Mouse (Mus musculus) stomach, embryonic 16.5 days (tissue): ENCODE results near the gene A930033H14Rik. TPM values are rescaled to one million over a fixed set of nuclear protein-coding genes. Genes with fewer than 3 reads are reported as not detected.

Experiments
- ATAC-seq: fragments of 200-750 bp; cut with Nextera tagmentation; 2 replicates; pipeline ENCODE4 v1.8.0; 2017; ENCODE audit warnings: moderate number of reproducible peaks, moderate TSS enrichment; ENCODE audit not compliant: insufficient read depth, low FRiP score
- H3K27ac ChIP-seq: fragments of 300-500 bp; sonication (generic); 2 replicates; pipeline ENCODE4 v1.5.1; 2014; ENCODE audit warnings: low read length
- H3K27me3 ChIP-seq: fragments of 300-500 bp; sonication (generic); 2 replicates; pipeline ENCODE4 v1.6.1; 2014; ENCODE audit warnings: low read length, control low read depth, mixed read lengths; ENCODE audit not compliant: control insufficient read depth, insufficient read depth
- H3K36me3 ChIP-seq: fragments of 300-500 bp; sonication (generic); 2 replicates; pipeline ENCODE4 v1.6.1; 2014; ENCODE audit warnings: low read length; ENCODE audit not compliant: control insufficient read depth, insufficient read depth
- H3K4me1 ChIP-seq: fragments of 300-500 bp; sonication (generic); 2 replicates; pipeline ENCODE4 v1.6.1; 2014; ENCODE audit warnings: low read length, control low read depth, mixed read lengths; ENCODE audit not compliant: control insufficient read depth, insufficient read depth
- H3K4me2 ChIP-seq: fragments of 300-500 bp; sonication (generic); 2 replicates; pipeline ENCODE4 v1.6.1; 2014; ENCODE audit warnings: low read depth, low read length, mixed read lengths
- H3K4me3 ChIP-seq: fragments of 300-500 bp; sonication (generic); replicated peaks from 2 replicates; pipeline ENCODE4 v1.5.1; 2014; ENCODE audit warnings: mild to moderate bottlenecking, low read length
- H3K9ac ChIP-seq: fragments of 300-500 bp; sonication (generic); 2 replicates; pipeline ENCODE4 v1.6.1; 2014; ENCODE audit warnings: low read length
- H3K9me3 ChIP-seq: fragments of 300-500 bp; sonication (generic); replicated peaks from 2 replicates; pipeline ENCODE4 v1.6.1; 2016; ENCODE audit warnings: low read length, control low read depth; ENCODE audit not compliant: control insufficient read depth
- WGBS: fragments of 180-500 bp; shearing (Covaris S2); extraction: QIAGEN DNeasy Blood & Tissue Kit; methylation state at CpG from one replicate; pipeline ENCODE4 v1.1.7; 2014; 5-methylcytosine and 5-hydroxymethylcytosine counted together
- polyA plus RNA-seq: library from polyadenylated mRNA; unstranded; fragments of >200 nt; fragmentation: Nextera tagmentation; extraction: Ambion mirVana; gene quantifications from 2 replicates; pipeline ENCODE4 v1.2.1, GENCODE M21; 2015

A930033H14Rik gene
- polyA plus RNA-seq, 1 experiment from 2014 or later: 2.0 TPM

- H3K36me3 ChIP-seq: no peaks in the 10 kb centered on the region
- peaks cover 3% of the 10 kb centered on the region; the same call in 1 of the 2 replicates for H3K4me1 ChIP-seq
- WGBS: 59% methylated on average over 3 of the region's 3 CpGs
- ATAC-seq: no peak
- H3K4me2 ChIP-seq: no peak overlapping the region
- H3K9ac ChIP-seq: no peak overlapping the region
- no peaks in the 10 kb centered on the region for H3K27me3 ChIP-seq
- H3K4me3 ChIP-seq: no peak overlapping the region
- no peaks in the 10 kb centered on the region for H3K9me3 ChIP-seq
- H3K27ac ChIP-seq: no peak overlapping the region
Measured at GRCm38 (mm10) chr10:69172412-69172811, 40.5 kb downstream of the A930033H14Rik start.

GRCm38 (mm10) chr10:69166514-69166913 lies 46.4 kb downstream of the A930033H14Rik start:
- Histone ChIP-seq H3K4me2 (no peak overlapping the region), H3K9me3 (peaks cover 3% of the 10 kb centered on the region; the same call in 1 of the 2 replicates), H3K9ac (no peak overlapping the region), H3K27me3 (no peaks in the 10 kb centered on the region), H3K4me3 (no peak overlapping the region), H3K36me3 (no peaks in the 10 kb centered on the region), H3K4me1 (peaks cover 3% of the 10 kb centered on the region; the same call in 1 of the 2 replicates), H3K27ac (peak overlapping the region; percentile 44)
- WGBS: 74% methylated on average over 12 of the region's 12 CpGs
- no peak for ATAC-seq

- Histone ChIP-seq H3K9me3 (peaks cover 3% of the 10 kb centered on the region; the same call in 1 of the 2 replicates), H3K27ac (0 out of 2 replicates have a peak overlapping the region, but pooled peaks have one; percentile 44), H3K4me2 (no peak overlapping the region), H3K36me3 (no peaks in the 10 kb centered on the region), H3K9ac (no peak overlapping the region), H3K27me3 (no peaks in the 10 kb centered on the region), H3K4me3 (no peak overlapping the region), H3K4me1 (peaks cover 3% of the 10 kb centered on the region; the same call in 1 of the 2 replicates)
- WGBS: 60% methylated on average over 3 of the region's 3 CpGs
- ATAC-seq: peak; percentile 66; the same call in 1 of the 2 replicates
Measured at GRCm38 (mm10) chr10:69165847-69166246, 47.1 kb downstream of the A930033H14Rik start.

- ATAC-seq: no peak
- no peaks in the 10 kb centered on the region for H3K36me3 ChIP-seq
- peak overlapping the region; percentile 53 for H3K27ac ChIP-seq
- 56% methylated on average over 7 of the region's 7 CpGs for WGBS
- no peak overlapping the region for H3K9ac ChIP-seq
- H3K27me3 ChIP-seq: no peaks in the 10 kb centered on the region
- H3K4me3 ChIP-seq: no peak overlapping the region
- peaks cover 3% of the 10 kb centered on the region; the same call in 1 of the 2 replicates for H3K9me3 ChIP-seq
- no peak overlapping the region for H3K4me2 ChIP-seq
- H3K4me1 ChIP-seq: peaks cover 3% of the 10 kb centered on the region; the same call in 1 of the 2 replicates
Measured at GRCm38 (mm10) chr10:69165125-69165524, 47.8 kb downstream of the A930033H14Rik start.

- no peaks in the 10 kb centered on the region for H3K27me3 ChIP-seq
- H3K4me1 ChIP-seq: peaks cover 3% of the 10 kb centered on the region; the same call in 1 of the 2 replicates
- no peak for ATAC-seq
- H3K9ac ChIP-seq: no peak overlapping the region
- peaks cover 3% of the 10 kb centered on the region; the same call in 1 of the 2 replicates for H3K9me3 ChIP-seq
- H3K36me3 ChIP-seq: no peaks in the 10 kb centered on the region
- no peak overlapping the region for H3K27ac ChIP-seq
- H3K4me2 ChIP-seq: no peak overlapping the region
- WGBS: 84% methylated on average over 5 of the region's 5 CpGs
- no peak overlapping the region for H3K4me3 ChIP-seq
Measured at GRCm38 (mm10) chr10:69163216-69163615, 49.7 kb downstream of the A930033H14Rik start.

GRCm38 (mm10) chr10:69162577-69162976 lies 50.3 kb downstream of the A930033H14Rik start:
- no peak overlapping the region for H3K4me2 ChIP-seq
- WGBS: 77% methylated on average over 5 of the region's 5 CpGs
- H3K27ac ChIP-seq: no peak overlapping the region
- no peaks in the 10 kb centered on the region for H3K4me1 ChIP-seq
- H3K9me3 ChIP-seq: peaks cover 3% of the 10 kb centered on the region; the same call in 1 of the 2 replicates
- H3K4me3 ChIP-seq: no peak overlapping the region
- ATAC-seq: peak; percentile 54; the same call in 1 of the 2 replicates
- H3K27me3 ChIP-seq: no peaks in the 10 kb centered on the region
- no peaks in the 10 kb centered on the region for H3K36me3 ChIP-seq
- H3K9ac ChIP-seq: no peak overlapping the region

- Histone ChIP-seq H3K9ac (no peak overlapping the region), H3K9me3 (peaks cover 3% of the 10 kb centered on the region; the same call in 1 of the 2 replicates), H3K4me2 (no peak overlapping the region), H3K36me3 (no peaks in the 10 kb centered on the region), H3K4me3 (no peak overlapping the region), H3K27me3 (no peaks in the 10 kb centered on the region), H3K27ac (no peak overlapping the region), H3K4me1 (0 out of 2 replicates have a peak, but pooled peaks cover 3% of the 10 kb centered on the region)
- WGBS: 88% methylated on average over 3 of the region's 3 CpGs
- ATAC-seq: no peak
Measured at GRCm38 (mm10) chr10:69161503-69161902, 51.4 kb downstream of the A930033H14Rik start.

- no peaks in the 10 kb centered on the region for H3K36me3 ChIP-seq
- H3K4me1 ChIP-seq: 0 out of 2 replicates have a peak, but pooled peaks cover 3% of the 10 kb centered on the region
- no peak overlapping the region for H3K27ac ChIP-seq
- WGBS: 84% methylated on average over 2 of the region's 2 CpGs
- no peak overlapping the region for H3K9ac ChIP-seq
- ATAC-seq: no peak
- H3K9me3 ChIP-seq: peaks cover 3% of the 10 kb centered on the region; the same call in 1 of the 2 replicates
- no peak overlapping the region for H3K4me3 ChIP-seq
- H3K4me2 ChIP-seq: no peak overlapping the region
- H3K27me3 ChIP-seq: no peaks in the 10 kb centered on the region
Measured at GRCm38 (mm10) chr10:69160877-69161276, 52.0 kb downstream of the A930033H14Rik start.
